Mouse (Mus musculus) stomach, embryonic 14.5 days (tissue): Measurements from ENCODE around the gene Kcnq1. TPM values are rescaled to one million over a fixed set of nuclear protein-coding genes. Genes with fewer than 3 reads are reported as not detected.

ENCODE experiments used
- ATAC-seq: fragments of 200-750 bp; cut with Nextera tagmentation; 2 replicates; pipeline ENCODE4 v1.8.0; 2017; ENCODE audit warnings: low read depth, moderate TSS enrichment; ENCODE audit not compliant: insufficient number of reproducible peaks, insufficient read depth, low FRiP score
- H3K27ac ChIP-seq: fragments of 300-500 bp; sonication (generic); 2 replicates; pipeline ENCODE4 v1.5.1; 2014; ENCODE audit warnings: mild to moderate bottlenecking, low read length, moderate library complexity, mixed read lengths
- H3K27me3 ChIP-seq: fragments of 300-500 bp; sonication (generic); 2 replicates; pipeline ENCODE4 v1.6.1; 2014; ENCODE audit warnings: low read length, control low read depth, mixed read lengths; ENCODE audit not compliant: control insufficient read depth, insufficient read depth
- H3K36me3 ChIP-seq: fragments of 300-500 bp; sonication (generic); 2 replicates; pipeline ENCODE4 v1.6.1; 2014; ENCODE audit warnings: mild to moderate bottlenecking, control low read depth, low read length, moderate library complexity, mixed read lengths; ENCODE audit not compliant: control insufficient read depth, insufficient read depth
- H3K4me1 ChIP-seq: fragments of 300-500 bp; sonication (generic); 2 replicates; pipeline ENCODE4 v1.6.1; 2014; ENCODE audit warnings: low read length, control low read depth, mixed read lengths; ENCODE audit not compliant: control insufficient read depth, insufficient read depth
- H3K4me2 ChIP-seq: fragments of 300-500 bp; sonication (generic); replicated peaks from 2 replicates; pipeline ENCODE4 v1.6.1; 2014; ENCODE audit warnings: low read depth, low read length, control low read depth
- H3K4me3 ChIP-seq: fragments of 300-500 bp; sonication (generic); 2 replicates; pipeline ENCODE4 v1.5.1; 2014; ENCODE audit warnings: low read depth, low read length, control low read depth
- H3K9ac ChIP-seq: fragments of 300-500 bp; sonication (generic); replicated peaks from 2 replicates; pipeline ENCODE4 v1.6.1; 2014; ENCODE audit warnings: low read depth, mild to moderate bottlenecking, control low read depth, low read length, moderate library complexity, mixed read lengths
- H3K9me3 ChIP-seq: fragments of 300-500 bp; sonication (generic); 2 replicates; pipeline ENCODE4 v1.6.1; 2016; ENCODE audit warnings: low read depth, low read length, control low read depth; ENCODE audit not compliant: control insufficient read depth
- WGBS: fragments of 180-500 bp; shearing (Covaris S2); extraction: QIAGEN DNeasy Blood & Tissue Kit; methylation state at CpG from one replicate; pipeline ENCODE4 v1.1.7; 2014; 5-methylcytosine and 5-hydroxymethylcytosine counted together
- polyA plus RNA-seq: library from polyadenylated mRNA; unstranded; fragments of >200 nt; fragmentation: Nextera tagmentation; extraction: Ambion mirVana; gene quantifications from 2 replicates; pipeline ENCODE4 v1.2.1, GENCODE M21; 2014

Kcnq1 gene
- polyA plus RNA-seq, 1 experiment from 2014 or later = 4.2 TPM

DNA sequence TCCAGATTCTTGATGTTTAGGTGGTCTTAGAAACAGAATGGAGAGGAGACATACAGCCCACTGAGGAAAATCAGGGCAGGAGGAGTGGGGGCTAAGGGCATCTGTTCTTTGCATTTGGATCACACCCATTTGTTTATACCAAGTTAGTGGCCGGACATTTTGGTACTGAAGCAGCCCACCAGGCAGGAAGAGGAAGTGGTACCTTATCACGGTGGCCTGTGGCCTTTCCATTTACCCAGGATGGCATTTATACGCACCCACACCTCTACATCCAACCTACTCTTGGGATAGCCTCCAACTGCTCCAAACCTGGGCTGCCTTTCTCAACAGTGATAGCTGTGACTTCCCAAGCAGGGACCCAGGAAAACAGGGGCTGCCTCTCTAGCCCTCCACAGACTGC lies 179.3 kb downstream of the Kcnq1 start:
- no peak for ATAC-seq

GRCm38 (mm10) chr7:143286532-143287290 lies 180.5 kb downstream of the Kcnq1 start:
- 39% methylated on average over 8 of the region's 8 CpGs for WGBS
- ATAC-seq = no peak; the same call in 1 of the 2 replicates
- H3K4me1 ChIP-seq = peaks cover 53% of the 10 kb centered on the region

More for the DNA sequence above, 179.3 kb downstream of the Kcnq1 start:
- WGBS = 59% methylated on average over 3 of the region's 3 CpGs
- H3K9ac ChIP-seq = no peak overlapping the region
- H3K27ac ChIP-seq = no peak overlapping the region
- H3K27me3 ChIP-seq = no peaks in the 10 kb centered on the region
- peaks cover 50% of the 10 kb centered on the region for H3K4me1 ChIP-seq
- H3K36me3 ChIP-seq = no peaks in the 10 kb centered on the region
- no peaks in the 10 kb centered on the region for H3K9me3 ChIP-seq
- H3K4me2 ChIP-seq = no peak overlapping the region
- no peak overlapping the region for H3K4me3 ChIP-seq

GRCm38 (mm10) chr7:143288135-143288534 lies 182.0 kb downstream of the Kcnq1 start:
- WGBS = 65% methylated on average over 7 of the region's 7 CpGs
- Histone ChIP-seq H3K4me1 (peaks cover 51% of the 10 kb centered on the region), H3K27me3 (no peaks in the 10 kb centered on the region), H3K4me3 (no peak overlapping the region), H3K4me2 (no peak overlapping the region), H3K36me3 (no peaks in the 10 kb centered on the region), H3K9me3 (no peaks in the 10 kb centered on the region), H3K9ac (no peak overlapping the region), H3K27ac (no peak overlapping the region)
- no peak for ATAC-seq

More at GRCm38 (mm10) chr7:143286532-143287290, 180.5 kb downstream of the Kcnq1 start:
- no peak overlapping the region for H3K9ac ChIP-seq
- H3K4me3 ChIP-seq = no peak overlapping the region
- no peaks in the 10 kb centered on the region for H3K36me3 ChIP-seq
- no peak overlapping the region for H3K27ac ChIP-seq
- no peak overlapping the region for H3K4me2 ChIP-seq
- no peaks in the 10 kb centered on the region for H3K27me3 ChIP-seq
- no peaks in the 10 kb centered on the region for H3K9me3 ChIP-seq

DNA sequence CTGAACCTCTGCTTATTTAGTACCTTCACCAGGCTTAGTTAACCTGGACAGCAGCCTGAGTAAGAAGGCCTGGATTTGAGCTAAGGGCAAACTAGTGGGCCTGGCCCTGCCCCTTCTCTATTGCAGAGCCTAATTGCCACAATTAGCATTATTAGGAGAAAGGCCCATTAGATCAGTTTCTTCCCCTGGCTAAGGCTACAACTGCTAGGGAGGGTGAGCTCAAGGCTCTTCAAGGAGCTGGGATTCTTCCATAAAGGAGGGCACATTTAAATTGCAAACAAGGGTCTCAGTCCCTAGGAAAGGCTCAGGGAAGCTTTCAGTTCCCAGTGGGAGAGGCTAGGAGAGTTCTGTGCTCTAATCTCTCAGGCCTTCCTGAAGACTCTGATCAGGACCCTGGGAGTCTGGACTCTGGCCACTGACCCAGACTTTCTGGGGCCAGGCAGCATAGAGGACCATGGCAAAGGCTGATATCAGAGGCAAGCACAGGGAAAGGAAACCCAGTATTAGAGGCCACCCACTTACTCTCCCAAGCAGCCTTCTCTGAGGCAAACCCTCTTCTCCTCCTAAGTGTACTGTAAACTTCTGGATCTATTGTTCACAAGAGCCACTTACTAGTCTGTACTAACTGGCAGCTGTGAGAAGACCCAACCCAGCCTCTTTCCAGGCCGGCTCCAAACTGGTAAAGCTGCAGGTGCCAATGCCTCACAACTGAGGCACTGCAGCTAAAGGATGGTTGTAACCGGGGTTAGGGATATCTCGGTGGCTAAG lies 183.1 kb downstream of the Kcnq1 start:
- no peak overlapping the region for H3K9ac ChIP-seq
- peaks cover 48% of the 10 kb centered on the region for H3K4me1 ChIP-seq
- H3K27ac ChIP-seq = no peak overlapping the region
- no peaks in the 10 kb centered on the region for H3K9me3 ChIP-seq
- no peak overlapping the region for H3K4me3 ChIP-seq
- 70% methylated on average over 3 of the region's 3 CpGs for WGBS
- no peak for ATAC-seq
- no peaks in the 10 kb centered on the region for H3K36me3 ChIP-seq
- no peak overlapping the region for H3K4me2 ChIP-seq
- no peaks in the 10 kb centered on the region for H3K27me3 ChIP-seq

GRCm38 (mm10) chr7:143294690-143295355 lies 188.7 kb downstream of the Kcnq1 start:
- H3K27ac ChIP-seq = peak overlapping the region; percentile 77; the same call in 1 of the 2 replicates
- no peaks in the 10 kb centered on the region for H3K27me3 ChIP-seq
- H3K4me1 ChIP-seq = peaks cover 18% of the 10 kb centered on the region
- 48% methylated on average over 20 of the region's 20 CpGs for WGBS
- peak overlapping the region; percentile 66 for H3K4me3 ChIP-seq
- H3K36me3 ChIP-seq = no peaks in the 10 kb centered on the region
- no peak for ATAC-seq
- peak overlapping the region; percentile 54 for H3K4me2 ChIP-seq
- peaks cover 13% of the 10 kb centered on the region; the same call in 1 of the 2 replicates for H3K9me3 ChIP-seq
- H3K9ac ChIP-seq = peak overlapping the region; percentile 71

DNA sequence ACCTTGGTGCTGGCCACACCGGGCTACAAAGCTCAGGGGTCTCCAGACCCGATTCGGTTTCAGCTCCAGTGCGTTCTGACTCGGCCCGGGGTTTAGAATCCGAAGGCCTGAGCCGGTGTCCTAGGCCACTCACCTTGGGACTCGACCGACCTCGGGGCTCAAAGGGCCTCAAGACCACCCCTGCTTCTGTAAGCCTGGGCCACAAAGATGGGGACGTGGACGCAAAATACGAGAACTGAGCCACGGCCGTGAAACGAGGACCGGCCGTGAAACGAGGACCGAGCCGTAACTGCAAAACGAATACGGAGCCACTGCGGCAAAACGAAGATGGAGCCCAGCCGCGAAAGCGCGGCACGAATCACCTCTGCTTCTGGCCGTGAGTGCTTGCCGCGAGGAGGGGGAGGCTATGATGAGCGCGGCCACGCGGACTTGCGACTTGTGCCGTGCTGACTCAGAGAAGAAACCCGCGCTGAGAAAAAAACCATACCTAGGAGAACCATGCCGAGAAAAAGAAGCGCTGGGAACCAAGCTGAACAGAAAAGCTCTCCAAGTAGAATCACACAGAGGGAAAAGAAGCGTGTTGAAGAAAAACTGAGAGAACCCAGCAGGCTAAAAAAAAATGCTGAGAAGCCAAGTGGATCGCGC lies 189.3 kb downstream of the Kcnq1 start:
- H3K9me3 ChIP-seq = peaks cover 13% of the 10 kb centered on the region; the same call in 1 of the 2 replicates
- peaks cover 20% of the 10 kb centered on the region for H3K4me1 ChIP-seq
- peak overlapping the region; percentile 66 for H3K4me3 ChIP-seq
- H3K9ac ChIP-seq = peak overlapping the region; percentile 71
- H3K36me3 ChIP-seq = no peaks in the 10 kb centered on the region
- H3K27me3 ChIP-seq = no peaks in the 10 kb centered on the region
- peak overlapping the region; percentile 54 for H3K4me2 ChIP-seq
- no peak for ATAC-seq
- 47% methylated on average over 47 of the region's 47 CpGs for WGBS
- peak overlapping the region; percentile 77 for H3K27ac ChIP-seq

GRCm38 (mm10) chr7:143296001-143296379 lies 189.8 kb downstream of the Kcnq1 start:
- Histone ChIP-seq H3K36me3 (no peaks in the 10 kb centered on the region), H3K4me3 (peak overlapping the region; percentile 66), H3K9ac (peak overlapping the region; percentile 71), H3K4me1 (peaks cover 25% of the 10 kb centered on the region), H3K9me3 (peaks cover 13% of the 10 kb centered on the region; the same call in 1 of the 2 replicates), H3K27ac (peak overlapping the region; percentile 77), H3K27me3 (no peaks in the 10 kb centered on the region), H3K4me2 (peak overlapping the region; percentile 54; the same call in 1 of the 2 replicates)
- WGBS = 56% methylated on average over 20 of the region's 20 CpGs
- no peak for ATAC-seq

- Histone ChIP-seq H3K4me2 (peak overlapping the region; percentile 54; the same call in 1 of the 2 replicates), H3K27me3 (no peaks in the 10 kb centered on the region), H3K4me3 (peak overlapping the region; percentile 66), H3K4me1 (peaks cover 22% of the 10 kb centered on the region), H3K36me3 (no peaks in the 10 kb centered on the region), H3K9ac (peak overlapping the region; percentile 71), H3K27ac (peak overlapping the region; percentile 77), H3K9me3 (peaks cover 13% of the 10 kb centered on the region; the same call in 1 of the 2 replicates)
- peak; percentile 91 for ATAC-seq
- WGBS = 58% methylated on average over 17 of the region's 17 CpGs
Measured at GRCm38 (mm10) chr7:143296384-143296801, 190.2 kb downstream of the Kcnq1 start.
